ENCODE assay signal across 21 mouse cellular contexts in the genomic region with DNA sequence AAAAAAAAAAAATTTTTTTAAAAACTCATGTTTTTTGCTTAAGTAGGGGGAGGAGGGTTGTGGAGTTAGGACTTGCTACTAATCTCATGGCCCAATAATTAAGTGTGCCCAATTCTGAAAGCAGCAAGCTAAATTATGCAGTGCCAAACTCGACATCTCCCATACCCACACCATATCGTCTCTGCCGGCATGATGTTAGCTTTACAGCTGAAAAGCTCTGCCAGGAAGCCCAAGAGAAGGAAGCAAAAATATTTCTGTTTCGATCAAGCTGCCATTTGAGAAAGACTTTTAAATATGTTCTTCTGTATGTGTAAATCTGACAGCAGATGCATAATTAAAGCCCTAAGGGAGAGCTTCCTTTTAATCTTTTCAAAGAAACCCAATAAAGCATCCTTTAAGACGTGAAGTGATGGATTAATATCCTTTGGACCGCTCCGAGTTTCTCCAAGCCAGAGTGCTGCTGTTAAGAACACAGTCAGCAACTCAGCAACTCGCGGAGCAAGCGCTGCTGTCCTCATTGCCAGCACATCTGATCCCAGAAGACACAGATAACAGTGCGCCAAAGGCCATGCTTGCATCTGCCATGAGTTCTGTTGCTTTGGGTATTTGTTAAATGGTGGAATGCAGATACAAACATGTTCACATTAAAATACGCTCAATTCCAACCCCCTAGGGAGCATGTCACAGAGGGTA. TPM values are rescaled to one million over a fixed set of nuclear protein-coding genes. Genes with fewer than 3 reads are reported as not detected.
DNase-seq lines count a peak whose midpoint lies in the region; ATAC-seq lines count a peak whose summit lies in the region.
"Had no signal": no experiment of that assay in that cellular context is flagged by ENCODE, and none has a peak within 500 bp of the region (broad histone marks: within the 10 kb centered on the region; RNA-seq: fewer than 3 reads in every experiment).

No protein-coding gene starts in this region.

- H3K4me2 ChIP-seq in kidney, embryonic 14.5 days (replicated peaks; ENCODE audit: low read depth, low read length) = no peak overlapping the region
- H3K4me2 ChIP-seq: embryonic facial prominence, embryonic 15.5 days; intestine, embryonic 15.5 days; kidney, embryonic 15.5 days; limb, embryonic 12.5 days; neural tube, embryonic 13.5 days had no signal

- H3K4me1 ChIP-seq in kidney, embryonic 14.5 days (ENCODE audit: control insufficient read depth, insufficient read depth, low read length) = peaks cover 11% of the 10 kb centered on the region; the same call in 1 of the 2 replicates

- DNase-seq in embryo, embryonic 10.5 days (ENCODE audit: low spot score) = peak; percentile 2
- DNase-seq in embryo, embryonic 10 days (ENCODE audit: low spot score) = no peak
- peak; percentile 4 for DNase-seq in kidney, postnatal 10 days
- peak; percentile 34 to 39 for DNase-seq in right cerebral cortex, postnatal 10 days (ENCODE audit: low spot score in 2 of 2)
- DNase-seq in right cerebral cortex, adult 2 months (ENCODE audit: low spot score in 2 of 2) = no peak
- DNase-seq in MN1 (ENCODE audit: low spot score) = no peak
- DNase-seq: adrenal gland, postnatal 25 days; embryo, embryonic 11 days; heart, adult 2 months; thymus, postnatal 4 days had no signal

- H3K27ac ChIP-seq in kidney, embryonic 14.5 days (ENCODE audit: low read depth, low read length) = no peak overlapping the region
- H3K27ac ChIP-seq: embryonic facial prominence, embryonic 15.5 days; heart, adult 2 months; intestine, embryonic 15.5 days; kidney, embryonic 15.5 days; limb, embryonic 12.5 days; liver, embryonic 14.5 days; neural tube, embryonic 13.5 days had no signal

- no peak overlapping the region for H3K9ac ChIP-seq in kidney, embryonic 14.5 days (ENCODE audit: low read depth, low read length)
- H3K9ac ChIP-seq: embryonic facial prominence, embryonic 15.5 days; intestine, embryonic 15.5 days; kidney, embryonic 15.5 days; limb, embryonic 12.5 days; liver, embryonic 14.5 days; neural tube, embryonic 13.5 days had no signal

- no peaks in the 10 kb centered on the region for H3K9me3 ChIP-seq in kidney, embryonic 14.5 days (ENCODE audit: control insufficient read depth, low read length)
- H3K9me3 ChIP-seq: embryonic facial prominence, embryonic 15.5 days; intestine, embryonic 15.5 days; kidney, embryonic 15.5 days; limb, embryonic 12.5 days; neural tube, embryonic 13.5 days had no signal

- no peak for ATAC-seq in kidney, embryonic 14.5 days (ENCODE audit: low FRiP score, low TSS enrichment)
- ATAC-seq: activated CD4-positive, CD25-positive, alpha-beta regulatory T cell, adult 4 months; lung, postnatal 0 days; Patski had no signal

- H3K4me3 ChIP-seq in kidney, embryonic 14.5 days (ENCODE audit: low read length) = no peak overlapping the region
- H3K4me3 ChIP-seq: embryonic facial prominence, embryonic 15.5 days; heart, adult 2 months; intestine, embryonic 15.5 days; kidney, embryonic 15.5 days; limb, embryonic 12.5 days; neural tube, embryonic 13.5 days had no signal

- H3K36me3 ChIP-seq in kidney, embryonic 14.5 days (ENCODE audit: control insufficient read depth, insufficient read depth, low read length) = no peaks in the 10 kb centered on the region
- H3K36me3 ChIP-seq: embryonic facial prominence, embryonic 15.5 days; intestine, embryonic 15.5 days; kidney, embryonic 15.5 days; limb, embryonic 12.5 days; neural tube, embryonic 13.5 days had no signal

- WGBS in kidney, embryonic 14.5 days = 74% methylated on average over 12 of the region's 12 CpGs

- H3K27me3 ChIP-seq in kidney, embryonic 14.5 days (ENCODE audit: control insufficient read depth, insufficient read depth, low read length) = peaks cover 31% of the 10 kb centered on the region

RNA-seq across cellular contexts. Expression of a gene that starts 5.0 kb away (rescaled TPM):
- not detected in 2 replicates for polyA plus RNA-seq in kidney, embryonic 14.5 days (2014; fragmentation: Nextera tagmentation; extraction: Ambion mirVana)
- polyA plus RNA-seq: activated CD4-positive, CD25-positive, alpha-beta regulatory T cell, adult 4 months; heart, embryonic 16.5 days; intestine, embryonic 15.5 days; kidney, embryonic 15.5 days; Patski had no signal

Comparison
In these comparisons a context has a peak if more than half of its experiments do, and no peak if none do; other contexts are left out.
1. DNase-seq: peak in embryo, embryonic 10.5 days (single experiment), kidney, postnatal 10 days (single experiment) and right cerebral cortex, postnatal 10 days (2 of 2); none in embryo, embryonic 10 days (single experiment), right cerebral cortex, adult 2 months (0 of 2) and MN1 (single experiment).